Mouse (Mus musculus): ENCODE results near the gene Vps53.

DNA sequence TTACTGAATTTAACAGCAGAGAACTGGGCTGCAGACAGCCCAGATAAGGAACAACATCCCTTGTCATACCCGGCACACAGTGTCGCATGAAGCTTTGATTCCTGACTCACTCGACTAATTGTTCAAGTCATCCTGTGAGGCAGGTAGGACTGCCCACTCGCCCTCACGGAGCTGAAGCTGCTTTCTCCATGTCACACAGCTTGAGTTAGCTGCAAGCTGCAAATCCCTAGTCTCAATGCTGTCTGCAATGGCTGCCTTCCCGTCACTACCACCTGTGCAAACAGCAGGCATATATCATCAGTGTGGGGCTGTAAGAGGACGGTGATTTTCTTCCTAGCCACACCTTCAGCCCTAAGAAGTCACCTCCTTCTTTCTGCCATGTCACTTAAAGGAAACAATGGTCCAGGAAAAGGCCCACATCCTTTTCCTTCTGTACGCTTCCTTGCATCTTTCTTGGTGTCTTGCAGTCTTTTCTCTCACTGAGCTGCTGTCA, 17.6 kb upstream of the Vps53 start:
- TF ChIP-seq CTCF (IDR thresholded peaks at IDR 0.05; ENCODE audit: borderline replicate concordance, extremely low read depth, insufficient read depth, insufficient read length) (no peak), POLR2A (IDR thresholded peaks at IDR 0.05; ENCODE audit: borderline replicate concordance, extremely low read depth, insufficient read depth, insufficient read length, poor library complexity, severe bottlenecking) (no peak)

Data from brain, embryonic 14.5 days (tissue).